Mouse (Mus musculus) kidney, postnatal 4 days (tissue): ENCODE results near the gene Prr5l.

Experiments
- DNase-seq, 2 experiments: peaks; one replicate each; pipeline ENCODE4 v3.0.0; 2021; ENCODE audit warnings: mixed read lengths in 2 of 2

Gene Prr5l

GRCm38 (mm10) chr2:101881471-101882162 lies 1.2 kb downstream of the Prr5l start:
- DNase-seq = no peak

DNA sequence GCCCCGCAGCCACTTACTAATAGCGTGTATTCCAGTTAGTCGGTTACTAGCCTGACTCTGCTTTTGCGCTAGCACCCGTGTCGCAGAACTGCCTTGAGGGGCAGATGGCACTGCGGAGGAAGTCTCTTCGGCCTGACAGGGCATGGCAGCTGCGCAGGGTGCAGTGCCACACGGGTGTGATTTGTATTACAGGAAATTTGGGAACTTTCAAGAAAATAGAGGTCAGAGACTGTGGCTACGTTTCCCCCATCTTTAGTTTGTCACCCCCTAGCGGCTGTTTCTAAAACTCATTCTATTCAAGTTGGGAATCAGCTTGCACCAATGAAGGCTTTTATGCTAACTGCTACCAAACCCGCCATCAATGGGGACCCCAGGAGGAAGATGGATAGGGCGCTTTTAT lies 11.6 kb downstream of the Prr5l start:
- peak; percentile 42 to 59 for DNase-seq

- DNase-seq = no peak
Observed at GRCm38 (mm10) chr2:101868683-101869082, 14.1 kb downstream of the Prr5l start.

DNA sequence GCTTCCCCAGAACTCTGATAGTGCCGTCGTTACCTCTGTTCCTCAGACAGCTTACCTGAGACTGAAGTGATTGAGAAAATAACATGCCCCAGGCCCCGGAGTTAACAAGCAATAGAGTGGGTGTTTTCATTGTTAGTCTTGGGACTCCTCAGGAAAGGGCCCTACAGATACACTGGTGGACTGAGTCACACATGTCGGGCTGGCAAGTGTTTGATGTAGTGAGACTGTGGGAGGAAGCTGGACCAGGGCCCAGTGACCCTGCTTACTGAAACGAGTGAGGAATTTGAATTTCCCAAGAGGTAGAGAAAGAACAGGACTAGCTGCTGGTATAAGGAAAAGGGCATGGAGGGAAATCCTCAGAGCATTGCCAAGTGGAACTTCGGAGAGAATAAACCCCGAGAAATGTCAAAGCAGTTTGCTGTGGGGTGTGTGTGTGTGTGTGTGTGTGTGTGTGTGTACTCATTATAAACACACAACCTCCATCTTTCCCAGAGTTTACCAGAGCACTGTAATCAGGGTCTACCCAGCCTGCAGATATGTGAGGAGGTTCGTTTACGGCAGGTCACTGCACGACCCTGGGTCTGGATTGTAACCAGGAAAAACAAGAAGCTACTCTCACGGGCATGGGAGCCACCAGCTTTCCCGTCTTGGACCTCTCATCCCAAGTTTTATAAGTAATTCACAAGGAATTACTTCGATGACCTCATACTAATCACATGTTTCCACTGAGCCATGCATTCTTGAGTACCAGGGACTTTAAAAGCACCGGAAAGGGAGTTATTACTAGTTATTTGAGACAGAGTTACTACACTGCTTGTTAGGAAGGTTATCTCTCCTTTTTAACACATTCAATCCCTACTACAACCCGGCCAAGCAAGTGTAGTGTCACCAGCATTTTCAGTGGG lies 20.4 kb downstream of the Prr5l start:
- peak; percentile 45 to 65 for DNase-seq

GRCm38 (mm10) chr2:101860920-101861485 lies 21.8 kb downstream of the Prr5l start:
- DNase-seq = no peak

DNA sequence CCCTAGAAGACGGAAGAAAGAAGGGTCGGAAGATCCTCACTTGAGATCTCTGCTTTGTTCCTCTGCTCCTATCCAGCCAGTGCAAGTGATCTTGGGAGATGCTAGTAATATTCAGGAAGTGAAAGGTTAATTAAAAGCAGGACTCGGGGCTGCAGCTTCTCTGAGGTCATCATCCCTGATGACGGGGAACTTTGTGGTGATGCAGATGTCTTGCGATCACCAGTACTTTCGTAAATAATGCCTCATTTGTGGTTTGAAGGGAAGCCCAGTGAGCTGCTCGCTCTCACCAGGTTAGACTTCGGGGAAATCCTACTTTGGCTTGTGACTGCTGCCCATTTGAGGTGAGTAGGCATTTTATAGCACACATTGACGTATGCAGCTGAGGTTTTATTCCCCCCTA lies 26.7 kb downstream of the Prr5l start:
- no peak for DNase-seq

DNA sequence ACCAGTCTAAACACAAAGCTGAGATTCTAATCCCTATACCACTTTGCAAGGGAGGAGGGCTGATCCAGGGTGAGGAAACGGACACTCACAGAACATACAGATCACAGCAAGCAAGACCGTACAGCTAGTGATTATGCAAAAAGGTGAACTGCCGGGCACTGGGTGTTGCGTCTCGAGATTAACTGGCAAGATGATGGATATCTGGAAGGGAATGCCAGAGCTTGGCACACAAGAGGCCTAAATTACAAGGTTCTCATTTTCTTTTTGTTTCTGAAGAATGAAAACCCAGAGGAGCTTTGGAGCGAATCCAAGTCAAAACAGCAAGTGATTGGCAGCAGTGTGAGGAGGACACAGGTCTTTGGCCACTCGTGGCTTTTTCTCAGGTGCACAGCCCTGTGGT lies 28.0 kb downstream of the Prr5l start:
- no peak for DNase-seq

GRCm38 (mm10) chr2:101842756-101843155 lies 40.1 kb downstream of the Prr5l start:
- no peak for DNase-seq

GRCm38 (mm10) chr2:101834816-101835523 lies 47.9 kb downstream of the Prr5l start:
- DNase-seq = no peak

GRCm38 (mm10) chr2:101832361-101832760 lies 50.5 kb downstream of the Prr5l start:
- no peak for DNase-seq

GRCm38 (mm10) chr2:101831851-101832250 lies 51.0 kb downstream of the Prr5l start:
- no peak for DNase-seq

DNA sequence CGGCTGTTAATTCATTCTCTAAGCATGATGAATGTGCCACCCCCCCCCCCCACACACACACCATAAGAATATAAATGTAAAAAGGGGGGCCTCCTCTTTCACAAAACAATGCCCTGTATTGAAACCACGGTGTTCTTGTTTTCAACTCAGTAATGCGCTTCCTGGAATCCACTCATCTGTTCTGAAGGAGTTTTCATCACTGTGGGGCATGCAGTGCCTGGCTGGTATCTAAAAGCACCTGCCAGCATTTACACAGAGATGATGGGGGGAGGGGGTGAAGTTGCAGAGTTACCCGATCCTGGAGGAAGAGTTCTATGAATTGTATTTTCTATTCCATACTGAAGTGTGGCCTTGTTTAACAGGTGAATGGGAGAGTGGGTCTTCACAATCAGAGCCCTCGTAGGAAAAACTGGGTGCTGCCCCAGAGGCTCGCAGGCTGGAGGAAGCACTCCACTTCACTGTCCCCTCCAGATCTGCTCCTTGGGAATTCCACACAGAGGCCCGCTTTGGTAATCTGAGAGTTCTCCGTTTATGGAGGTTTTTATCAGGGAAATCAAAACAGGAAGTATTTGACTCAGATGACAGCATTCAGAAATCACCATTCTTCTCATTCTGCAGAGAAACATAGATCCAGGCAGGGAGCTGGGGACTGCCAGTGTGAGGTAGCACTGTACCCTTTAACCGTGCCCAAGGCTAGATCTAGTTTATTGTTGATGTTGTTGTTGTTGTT lies 52.5 kb downstream of the Prr5l start:
- no peak for DNase-seq

- no peak for DNase-seq
Observed at GRCm38 (mm10) chr2:101829013-101829412, 53.8 kb downstream of the Prr5l start.

DNA sequence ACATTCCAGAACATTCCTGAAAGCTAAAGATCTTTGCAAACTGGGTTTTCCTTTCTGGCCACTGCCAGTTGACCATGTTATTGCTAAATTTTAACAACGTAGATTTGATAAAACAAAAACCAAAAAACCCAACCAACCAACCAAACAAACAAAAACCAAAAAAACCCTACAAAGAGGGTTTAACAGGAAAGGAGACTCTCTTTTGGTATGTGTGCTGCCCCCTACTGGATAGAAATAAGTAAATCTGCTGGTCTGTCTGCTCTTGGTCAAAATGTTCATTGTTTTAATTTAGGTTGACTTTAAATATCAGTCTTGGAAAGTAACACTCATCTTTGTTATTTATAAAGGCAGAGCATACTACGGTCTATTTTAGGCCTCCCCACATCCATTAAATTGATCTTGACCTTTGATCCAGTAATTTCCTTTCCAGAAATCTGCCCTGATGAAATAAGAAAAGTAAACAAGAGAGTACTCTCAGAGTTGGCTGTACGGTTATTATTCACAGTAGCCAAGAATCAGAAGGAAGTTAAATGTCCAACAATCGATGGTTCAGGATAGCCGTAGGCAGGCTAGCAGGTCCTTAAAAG lies 54.7 kb downstream of the Prr5l start:
- no peak for DNase-seq

GRCm38 (mm10) chr2:101827626-101828025 lies 55.2 kb downstream of the Prr5l start:
- peak; percentile 57 to 77 for DNase-seq

DNA sequence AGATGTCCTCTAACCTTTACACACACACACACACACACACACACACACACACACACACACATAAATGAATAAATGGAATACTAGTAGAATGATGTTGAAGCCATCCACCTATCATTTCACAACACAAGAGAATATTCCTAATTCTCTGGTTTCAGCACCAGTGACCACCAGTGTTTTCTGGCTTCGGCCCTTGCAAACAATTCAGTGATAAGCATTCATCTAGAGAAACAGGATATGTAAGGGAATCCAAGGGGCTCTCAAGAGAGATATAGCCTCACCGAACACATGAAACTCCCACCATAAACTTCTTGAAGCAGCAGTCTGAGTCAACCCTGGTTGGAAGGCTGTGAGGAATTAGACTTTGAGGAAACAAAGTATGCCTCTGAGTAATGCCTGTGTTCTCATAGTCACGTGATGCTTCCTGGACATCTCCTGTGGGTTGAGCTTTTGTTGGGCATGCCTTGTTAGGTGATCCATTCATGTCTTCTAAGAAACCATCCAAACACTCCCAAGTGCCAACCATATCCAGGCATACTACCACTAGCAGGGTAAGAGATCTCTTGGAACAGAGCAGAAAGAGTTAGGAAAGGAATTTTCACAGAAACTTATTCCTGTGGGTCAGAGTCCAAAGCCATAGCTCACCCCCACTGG lies 55.8 kb downstream of the Prr5l start:
- DNase-seq = no peak

DNA sequence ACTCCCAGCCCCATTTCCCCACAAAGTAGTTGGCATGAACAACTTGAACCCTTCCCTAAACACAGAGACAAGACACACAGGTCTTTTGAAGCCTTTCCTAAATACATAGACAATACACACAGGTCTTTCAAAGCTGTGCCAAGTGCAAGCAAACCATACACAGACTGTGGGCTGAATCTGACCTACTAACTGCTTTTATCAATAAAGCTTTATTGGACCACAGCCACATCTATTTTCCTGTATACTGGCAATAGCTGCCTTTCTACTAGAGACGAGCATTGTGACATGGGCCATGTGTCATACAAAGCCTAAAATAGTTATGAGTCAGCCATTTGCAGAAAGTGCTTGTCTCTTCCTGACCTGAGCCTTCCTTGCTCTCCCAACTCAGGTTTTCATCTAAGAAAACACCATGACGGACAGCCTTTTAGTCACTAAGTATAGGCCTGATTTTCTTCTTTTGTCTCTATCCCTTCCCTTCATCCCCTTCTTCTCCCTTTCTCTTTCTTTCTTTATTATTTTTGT lies 56.6 kb downstream of the Prr5l start:
- no peak for DNase-seq

GRCm38 (mm10) chr2:101825226-101826120 lies 57.4 kb downstream of the Prr5l start:
- DNase-seq = no peak

GRCm38 (mm10) chr2:101823821-101824220 lies 59.0 kb downstream of the Prr5l start:
- no peak for DNase-seq

DNA sequence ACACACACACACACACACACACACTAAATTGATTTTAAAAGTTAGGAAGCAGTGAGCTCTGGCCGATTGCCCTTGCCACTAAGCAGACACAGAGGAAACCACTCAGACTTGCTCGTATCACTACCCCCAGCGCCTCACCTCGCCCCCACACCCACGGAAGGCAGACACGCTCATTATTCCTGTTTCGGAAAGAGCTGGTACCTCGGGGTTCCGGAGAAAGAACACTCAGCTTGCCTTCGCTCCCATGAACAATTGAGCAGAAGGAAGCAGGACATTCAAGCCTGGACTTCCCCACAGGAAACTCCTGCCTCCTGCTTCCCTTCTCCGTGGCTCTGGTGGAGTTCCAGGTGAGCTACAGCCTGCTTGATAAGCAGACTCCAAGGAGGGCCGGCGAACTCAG lies 60.0 kb downstream of the Prr5l start:
- DNase-seq = peak; percentile 41 to 57
